Mouse (Mus musculus): Measurements from ENCODE around the gene Tmprss7. TPM values are rescaled to one million over a fixed set of nuclear protein-coding genes. Genes with fewer than 3 reads are reported as not detected.

Gene Tmprss7
- polyA plus RNA-seq, 1 experiment = not detected

- Histone ChIP-seq H3K4me3 (ENCODE audit: insufficient read depth, low read depth, low read length) (no peak overlapping the region), H3K36me3 (ENCODE audit: control insufficient read depth, insufficient read depth, low read length) (no peaks in the 10 kb centered on the region), H3K4me1 (ENCODE audit: control insufficient read depth, insufficient read depth, low read length) (no peaks in the 10 kb centered on the region), H3K27ac (ENCODE audit: insufficient read depth, low read depth, low read length) (no peak overlapping the region), H3K27me3 (replicated peaks; ENCODE audit: control insufficient read depth, insufficient read depth, low read length) (no peaks in the 10 kb centered on the region)
- no peak for TF ChIP-seq POLR2A (IDR thresholded peaks at IDR 0.05; ENCODE audit: low read depth, low read length)
- no peak for TF ChIP-seq CTCF (conservative IDR thresholded peaks at IDR 0.05; ENCODE audit: insufficient read depth, insufficient read length, low read depth, low read length)
- WGBS = 61% methylated on average over 6 of the region's 6 CpGs
- peak; percentile 22 for DNase-seq
These were observed 49.1 kb downstream of the Tmprss7 start for GRCm38 (mm10) chr16:45644380-45644779.

GRCm38 (mm10) chr16:45643944-45644343 lies 49.5 kb downstream of the Tmprss7 start:
- 92% methylated on average over 3 of the region's 3 CpGs for WGBS
- Histone ChIP-seq H3K27ac (ENCODE audit: insufficient read depth, low read depth, low read length) (no peak overlapping the region), H3K27me3 (replicated peaks; ENCODE audit: control insufficient read depth, insufficient read depth, low read length) (no peaks in the 10 kb centered on the region), H3K4me1 (ENCODE audit: control insufficient read depth, insufficient read depth, low read length) (no peaks in the 10 kb centered on the region), H3K36me3 (ENCODE audit: control insufficient read depth, insufficient read depth, low read length) (no peaks in the 10 kb centered on the region), H3K4me3 (ENCODE audit: insufficient read depth, low read depth, low read length) (no peak overlapping the region)
- TF ChIP-seq CTCF (conservative IDR thresholded peaks at IDR 0.05; ENCODE audit: insufficient read depth, insufficient read length, low read depth, low read length) (no peak), POLR2A (IDR thresholded peaks at IDR 0.05; ENCODE audit: low read depth, low read length) (no peak)
- DNase-seq = no peak

- Histone ChIP-seq H3K27ac (ENCODE audit: insufficient read depth, low read depth, low read length) (no peak overlapping the region), H3K27me3 (replicated peaks; ENCODE audit: control insufficient read depth, insufficient read depth, low read length) (no peaks in the 10 kb centered on the region), H3K36me3 (ENCODE audit: control insufficient read depth, insufficient read depth, low read length) (no peaks in the 10 kb centered on the region), H3K4me1 (ENCODE audit: control insufficient read depth, insufficient read depth, low read length) (no peaks in the 10 kb centered on the region), H3K4me3 (ENCODE audit: insufficient read depth, low read depth, low read length) (no peak overlapping the region)
- WGBS = 66% methylated on average over 3 of the region's 3 CpGs
- no peak for DNase-seq
- TF ChIP-seq CTCF (conservative IDR thresholded peaks at IDR 0.05; ENCODE audit: insufficient read depth, insufficient read length, low read depth, low read length) (no peak), POLR2A (IDR thresholded peaks at IDR 0.05; ENCODE audit: low read depth, low read length) (no peak)
These were observed 52.2 kb downstream of the Tmprss7 start for GRCm38 (mm10) chr16:45641301-45641700.

GRCm38 (mm10) chr16:45640070-45640762 lies 53.2 kb downstream of the Tmprss7 start:
- H3K27ac ChIP-seq (ENCODE audit: insufficient read depth, low read depth, low read length) = no peak overlapping the region
- TF ChIP-seq CTCF (conservative IDR thresholded peaks at IDR 0.05; ENCODE audit: insufficient read depth, insufficient read length, low read depth, low read length) (no peak), POLR2A (IDR thresholded peaks at IDR 0.05; ENCODE audit: low read depth, low read length) (no peak)
- no peaks in the 10 kb centered on the region for H3K27me3 ChIP-seq (replicated peaks; ENCODE audit: control insufficient read depth, insufficient read depth, low read length)
- 78% methylated on average over 10 of the region's 10 CpGs for WGBS
- no peak overlapping the region for H3K4me3 ChIP-seq (ENCODE audit: insufficient read depth, low read depth, low read length)
- no peaks in the 10 kb centered on the region for H3K36me3 ChIP-seq (ENCODE audit: control insufficient read depth, insufficient read depth, low read length)
- DNase-seq = no peak
- no peaks in the 10 kb centered on the region for H3K4me1 ChIP-seq (ENCODE audit: control insufficient read depth, insufficient read depth, low read length)

GRCm38 (mm10) chr16:45635826-45636225 lies 57.6 kb downstream of the Tmprss7 start:
- WGBS = 81% methylated on average over 2 of the region's 2 CpGs
- H3K27ac ChIP-seq (ENCODE audit: insufficient read depth, low read depth, low read length) = no peak overlapping the region
- no peaks in the 10 kb centered on the region for H3K4me1 ChIP-seq (ENCODE audit: control insufficient read depth, insufficient read depth, low read length)
- H3K4me3 ChIP-seq (ENCODE audit: insufficient read depth, low read depth, low read length) = no peak overlapping the region
- TF ChIP-seq CTCF (conservative IDR thresholded peaks at IDR 0.05; ENCODE audit: insufficient read depth, insufficient read length, low read depth, low read length) = no peak
- no peak for TF ChIP-seq POLR2A (IDR thresholded peaks at IDR 0.05; ENCODE audit: low read depth, low read length)
- no peaks in the 10 kb centered on the region for H3K36me3 ChIP-seq (ENCODE audit: control insufficient read depth, insufficient read depth, low read length)
- DNase-seq = no peak
- H3K27me3 ChIP-seq (replicated peaks; ENCODE audit: control insufficient read depth, insufficient read depth, low read length) = no peaks in the 10 kb centered on the region

- Histone ChIP-seq H3K27ac (ENCODE audit: insufficient read depth, low read depth, low read length) (no peak overlapping the region), H3K27me3 (replicated peaks; ENCODE audit: control insufficient read depth, insufficient read depth, low read length) (no peaks in the 10 kb centered on the region), H3K36me3 (ENCODE audit: control insufficient read depth, insufficient read depth, low read length) (no peaks in the 10 kb centered on the region), H3K4me1 (ENCODE audit: control insufficient read depth, insufficient read depth, low read length) (no peaks in the 10 kb centered on the region), H3K4me3 (ENCODE audit: insufficient read depth, low read depth, low read length) (no peak overlapping the region)
- 43% methylated on average over 4 of the region's 4 CpGs for WGBS
- TF ChIP-seq POLR2A (IDR thresholded peaks at IDR 0.05; ENCODE audit: low read depth, low read length) (no peak), CTCF (conservative IDR thresholded peaks at IDR 0.05; ENCODE audit: insufficient read depth, insufficient read length, low read depth, low read length) (no peak)
- no peak for DNase-seq
These were observed 61.0 kb downstream of the Tmprss7 start for GRCm38 (mm10) chr16:45632420-45632819.

GRCm38 (mm10) chr16:45630347-45630960 lies 63.0 kb downstream of the Tmprss7 start:
- 51% methylated on average over 5 of the region's 5 CpGs for WGBS
- Histone ChIP-seq H3K36me3 (ENCODE audit: control insufficient read depth, insufficient read depth, low read length) (no peaks in the 10 kb centered on the region), H3K4me1 (ENCODE audit: control insufficient read depth, insufficient read depth, low read length) (no peaks in the 10 kb centered on the region), H3K4me3 (ENCODE audit: insufficient read depth, low read depth, low read length) (no peak overlapping the region), H3K27me3 (replicated peaks; ENCODE audit: control insufficient read depth, insufficient read depth, low read length) (no peaks in the 10 kb centered on the region), H3K27ac (ENCODE audit: insufficient read depth, low read depth, low read length) (no peak overlapping the region)
- DNase-seq = peak; percentile 71
- TF ChIP-seq CTCF (conservative IDR thresholded peaks at IDR 0.05; ENCODE audit: insufficient read depth, insufficient read length, low read depth, low read length) (peak; percentile 83), POLR2A (IDR thresholded peaks at IDR 0.05; ENCODE audit: low read depth, low read length) (no peak)

Data from kidney, adult 2 months (tissue).